Mouse (Mus musculus) kidney, embryonic 14.5 days (tissue): Measurements from ENCODE around the gene Hist1h2aa. TPM values are rescaled to one million over a fixed set of nuclear protein-coding genes. Genes with fewer than 3 reads are reported as not detected.

Experiments
- ATAC-seq: fragments of 200-750 bp; cut with Nextera tagmentation; 2 replicates; pipeline ENCODE4 v1.8.0; 2017; ENCODE audit warnings: moderate number of reproducible peaks, mild to moderate bottlenecking, moderate TSS enrichment, moderate library complexity; ENCODE audit not compliant: low FRiP score, low TSS enrichment
- H3K27ac ChIP-seq: fragments of 300-500 bp; sonication (generic); 2 replicates; pipeline ENCODE4 v1.5.1; 2014; ENCODE audit warnings: low read depth, mild to moderate bottlenecking, low read length, moderate library complexity, mixed read lengths
- H3K27me3 ChIP-seq: fragments of 300-500 bp; sonication (generic); 2 replicates; pipeline ENCODE4 v1.6.1; 2014; ENCODE audit warnings: mild to moderate bottlenecking, low read length; ENCODE audit not compliant: control insufficient read depth, insufficient read depth
- H3K36me3 ChIP-seq: fragments of 300-500 bp; sonication (generic); 2 replicates; pipeline ENCODE4 v1.6.1; 2014; ENCODE audit warnings: low read length, mixed read lengths; ENCODE audit not compliant: control insufficient read depth, insufficient read depth
- H3K4me1 ChIP-seq: fragments of 300-500 bp; sonication (generic); 2 replicates; pipeline ENCODE4 v1.6.1; 2014; ENCODE audit warnings: low read length, mixed read lengths; ENCODE audit not compliant: control insufficient read depth, insufficient read depth
- H3K4me2 ChIP-seq: fragments of 300-500 bp; sonication (generic); replicated peaks from 2 replicates; pipeline ENCODE4 v1.6.1; 2014; ENCODE audit warnings: low read depth, mild to moderate bottlenecking, low read length
- H3K4me3 ChIP-seq: fragments of 300-500 bp; sonication (generic); 2 replicates; pipeline ENCODE4 v1.5.1; 2014; ENCODE audit warnings: mild to moderate bottlenecking, low read length
- H3K9ac ChIP-seq: fragments of 300-500 bp; sonication (generic); 2 replicates; pipeline ENCODE4 v1.6.1; 2014; ENCODE audit warnings: low read depth, mild to moderate bottlenecking, low read length, moderate library complexity
- H3K9me3 ChIP-seq: fragments of 300-500 bp; sonication (generic); 2 replicates; pipeline ENCODE4 v1.6.1; 2016; ENCODE audit warnings: low read length; ENCODE audit not compliant: control insufficient read depth
- WGBS: fragments of 180-500 bp; shearing (Covaris S2); extraction: QIAGEN DNeasy Blood & Tissue Kit; methylation state at CpG from one replicate; pipeline ENCODE4 v1.1.7; 2014; 5-methylcytosine and 5-hydroxymethylcytosine counted together
- microRNA-seq: library from miRNA; unstranded; fragments of <30 nt; microRNA quantifications from one replicate; pipeline ENCODE4, GENCODE M21; 2016
- polyA plus RNA-seq: library from polyadenylated mRNA; unstranded; fragments of >200 nt; fragmentation: Nextera tagmentation; extraction: Ambion mirVana; gene quantifications from 2 replicates; pipeline ENCODE4 v1.2.1, GENCODE M21; 2014

Hist1h2aa gene
- polyA plus RNA-seq, 1 experiment from 2014 or later: not detected

DNA sequence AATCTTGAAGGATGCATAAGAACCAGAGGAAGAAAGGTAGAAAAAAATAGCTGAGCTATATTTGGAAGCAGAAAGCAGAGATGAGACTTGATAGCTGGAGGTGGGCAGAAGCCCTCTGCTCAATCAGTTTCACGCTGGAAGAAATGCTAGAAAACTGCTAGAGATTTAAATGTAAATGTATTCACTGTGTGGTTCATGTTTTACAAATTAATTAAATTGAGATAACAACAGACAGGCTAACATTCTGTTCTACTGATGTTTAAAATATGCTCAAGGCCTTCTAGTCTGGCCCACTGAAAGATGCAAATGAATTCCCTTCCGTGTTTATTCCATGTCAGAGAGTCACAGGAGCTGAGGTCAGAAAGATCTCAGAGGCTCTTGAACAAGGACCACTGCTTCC lies 37.6 kb downstream of the Hist1h2aa start:
- Histone ChIP-seq H3K9ac (no peak overlapping the region), H3K27me3 (no peaks in the 10 kb centered on the region), H3K9me3 (no peaks in the 10 kb centered on the region), H3K36me3 (no peaks in the 10 kb centered on the region), H3K27ac (no peak overlapping the region), H3K4me2 (no peak overlapping the region), H3K4me3 (no peak overlapping the region), H3K4me1 (no peaks in the 10 kb centered on the region)
- ATAC-seq: no peak
- WGBS: 73% methylated on average over 2 of the region's 2 CpGs

DNA sequence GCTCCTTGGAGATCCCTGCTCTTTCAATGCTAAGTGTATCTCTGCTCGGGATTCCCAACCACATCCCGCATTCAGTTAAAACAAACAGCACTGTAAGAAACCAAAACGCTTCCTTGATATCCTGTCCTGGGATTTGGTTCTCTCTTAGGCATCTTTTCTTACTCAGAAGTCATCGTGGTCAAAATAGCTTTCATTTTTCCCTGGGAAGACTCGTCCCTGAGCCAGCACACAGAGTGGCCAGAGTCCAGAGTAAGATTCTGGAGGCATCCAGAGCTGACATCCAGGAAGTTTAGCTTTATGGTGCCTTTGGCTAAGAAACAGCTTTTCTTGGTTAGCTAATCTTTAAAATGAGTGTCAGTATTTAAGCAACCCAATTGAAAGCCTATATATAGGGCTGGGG lies 38.0 kb downstream of the Hist1h2aa start:
- H3K27me3 ChIP-seq: no peaks in the 10 kb centered on the region
- no peaks in the 10 kb centered on the region for H3K36me3 ChIP-seq
- 76% methylated on average over 5 of the region's 5 CpGs for WGBS
- H3K4me1 ChIP-seq: no peaks in the 10 kb centered on the region
- no peak overlapping the region for H3K4me2 ChIP-seq
- ATAC-seq: no peak
- no peaks in the 10 kb centered on the region for H3K9me3 ChIP-seq
- H3K9ac ChIP-seq: no peak overlapping the region
- H3K27ac ChIP-seq: no peak overlapping the region
- no peak overlapping the region for H3K4me3 ChIP-seq

Small RNAs within 50 kb of the gene (microRNA-seq; reads per million reads assigned to microRNA genes)
- gene Gm44344: not detected

Other genes with a start within 250 kb of the Hist1h2aa start
- gene Hist1h1t, start 238.6 kb upstream of the Hist1h2aa start, polyA plus RNA-seq: not detected in 2 replicates
- gene Hist1h4c, start 236.0 kb upstream of the Hist1h2aa start, polyA plus RNA-seq: 9.0 and 15.0 TPM in 2 replicates
- gene Hfe, start 223.6 kb upstream of the Hist1h2aa start, polyA plus RNA-seq: 6.0 and 7.6 TPM in 2 replicates
- gene Hist1h1c, start 195.7 kb upstream of the Hist1h2aa start, polyA plus RNA-seq: 21.6 and 28.4 TPM in 2 replicates
- gene Hist1h3c, start 188.9 kb upstream of the Hist1h2aa start, polyA plus RNA-seq: 12.7 and 18.3 TPM in 2 replicates
- 2.7 and 6.8 TPM in 2 replicates for gene Hist1h2bb, start 187.7 kb upstream of the Hist1h2aa start, polyA plus RNA-seq
- gene Hist1h2ab, start 183.3 kb upstream of the Hist1h2aa start, polyA plus RNA-seq: 70.3 and 91.4 TPM in 2 replicates
- gene Hist1h3b, start 182.2 kb upstream of the Hist1h2aa start, polyA plus RNA-seq: 12.5 and 22.2 TPM in 2 replicates
- gene Hist1h4b, start 177.4 kb upstream of the Hist1h2aa start, polyA plus RNA-seq: 7.0 and 9.2 TPM in 2 replicates
- 1.3 and 1.9 TPM in 2 replicates for gene Hist1h4a, start 173.2 kb upstream of the Hist1h2aa start, polyA plus RNA-seq
- 8.8 and 11.6 TPM in 2 replicates for gene Hist1h3a, start 172.1 kb upstream of the Hist1h2aa start, polyA plus RNA-seq
- gene Hist1h1a, start 170.8 kb upstream of the Hist1h2aa start, polyA plus RNA-seq: 3.5 and 6.5 TPM in 2 replicates
- gene Trim38, start 164.5 kb upstream of the Hist1h2aa start, polyA plus RNA-seq: not detected in 2 replicates
- gene Slc17a2, start 127.5 kb upstream of the Hist1h2aa start, polyA plus RNA-seq: 0.07 and 0.12 TPM in 2 replicates
- 0.53 and 1.1 TPM in 2 replicates for gene Slc17a3, start 95.0 kb upstream of the Hist1h2aa start, polyA plus RNA-seq
- 0.47 and 1.6 TPM in 2 replicates for gene Slc17a1, start 66.7 kb upstream of the Hist1h2aa start, polyA plus RNA-seq
- gene Slc17a4, start 19.5 kb upstream of the Hist1h2aa start, polyA plus RNA-seq: 2.0 and 2.5 TPM in 2 replicates
- gene Hist1h2ba, start 306 bp upstream of the Hist1h2aa start, polyA plus RNA-seq: not detected in 2 replicates
- gene Scgn, start 56.8 kb downstream of the Hist1h2aa start, polyA plus RNA-seq: 0.15 TPM in 1 of 2 replicates, not detected in the other